Mouse (Mus musculus) bone marrow, adult 2 months (tissue): ENCODE data around the gene 4931428L18Rik. TPM values are rescaled to one million over a fixed set of nuclear protein-coding genes. Genes with fewer than 3 reads are reported as not detected.

Source experiments
- H3K27ac ChIP-seq: fragments of 200-500 bp; 2 replicates; pipeline ENCODE4 v1.5.1; 2012; ENCODE audit warnings: low read depth, mild to moderate bottlenecking, control low read depth, inconsistent platforms, low read length; ENCODE audit not compliant: control insufficient read depth, poor library complexity, insufficient read depth
- H3K4me1 ChIP-seq: fragments of 200-500 bp; 2 replicates; pipeline ENCODE4 v1.6.1; 2011; ENCODE audit warnings: low read length; ENCODE audit not compliant: control insufficient read depth, insufficient read depth
- H3K4me3 ChIP-seq: fragments of 200-500 bp; replicated peaks from 2 replicates; pipeline ENCODE3; 2011; ENCODE audit warnings: mild to moderate bottlenecking, low read depth, low read length, control low read depth; ENCODE audit not compliant: control insufficient read depth
- CTCF ChIP-seq: fragments of 200-500 bp; IDR thresholded peaks from 2 replicates; pipeline ENCODE4 v1.5.1; 2011; ENCODE audit warnings: low read length, control low read depth; ENCODE audit not compliant: control insufficient read depth, insufficient read depth
- POLR2A ChIP-seq: fragments of 200-500 bp; IDR thresholded peaks from 2 replicates; pipeline ENCODE4 v1.6.1; 2011; ENCODE audit warnings: low read depth, mild to moderate bottlenecking, control low read depth, low read length, borderline replicate concordance; ENCODE audit not compliant: control insufficient read depth
- WGBS: fragments of 180-500 bp; shearing (Covaris S2); methylation state at CpG from one replicate; pipeline ENCODE4 v1.1.7; 2018; 5-methylcytosine and 5-hydroxymethylcytosine counted together
- polyA plus RNA-seq: library from polyadenylated mRNA; stranded (reverse); fragments of >200 nt; gene quantifications from 2 replicates; pipeline ENCODE4 v1.2.4, GENCODE M21; 2011; ENCODE audit warnings: low replicate concordance; ENCODE audit not compliant: missing spikeins, insufficient read depth, insufficient read length

4931428L18Rik gene
- polyA plus RNA-seq, result not detected in 2 replicates

- no peak for TF ChIP-seq POLR2A
- no peak for TF ChIP-seq CTCF
- 45% methylated on average over 7 of the region's 7 CpGs for WGBS
- no peak within 1 kb of the TSS for H3K27ac ChIP-seq
- no peaks in the 10 kb centered on the region for H3K4me1 ChIP-seq
- no peak within 1 kb of the TSS for H3K4me3 ChIP-seq
These were observed at the start of gene 4931428L18Rik, which contains the start of gene Pih1d3 for GRCm38 (mm10) chr1:31222564-31222963. TSS of gene 4931428L18Rik (minus strand) at chr1:31222684. TSS of gene Pih1d3 (plus strand) at chr1:31222838.

- TF ChIP-seq POLR2A (no peak), CTCF (no peak)
- WGBS, result 67% methylated on average over 10 of the region's 10 CpGs
- Histone ChIP-seq H3K4me3 (no peak overlapping the region), H3K27ac (no peak overlapping the region), H3K4me1 (no peaks in the 10 kb centered on the region)
These were observed 37.9 kb upstream of the 4931428L18Rik start for GRCm38 (mm10) chr1:31260218-31260923.

- H3K4me1 ChIP-seq, result no peaks in the 10 kb centered on the region
- no peak overlapping the region for H3K27ac ChIP-seq
- TF ChIP-seq CTCF (no peak), POLR2A (no peak)
These were observed 11.0 kb upstream of the 4931428L18Rik start for GRCm38 (mm10) chr1:31233319-31234036.

GRCm38 (mm10) chr1:31220599-31221250, 1.8 kb downstream of the 4931428L18Rik start:
- Histone ChIP-seq H3K4me3 (no peak overlapping the region), H3K27ac (no peak overlapping the region), H3K4me1 (no peaks in the 10 kb centered on the region)
- 77% methylated on average over 4 of the region's 4 CpGs for WGBS
- TF ChIP-seq POLR2A, result no peak
- TF ChIP-seq CTCF, result no peak

More at GRCm38 (mm10) chr1:31233319-31234036, 11.0 kb upstream of the 4931428L18Rik start:
- no peak overlapping the region for H3K4me3 ChIP-seq

- no peak overlapping the region for H3K27ac ChIP-seq
- 67% methylated on average over 1 of the region's 1 CpGs for WGBS
- no peaks in the 10 kb centered on the region for H3K4me1 ChIP-seq
- no peak overlapping the region for H3K4me3 ChIP-seq
- no peak for TF ChIP-seq POLR2A
- no peak for TF ChIP-seq CTCF
These were observed 7.7 kb downstream of the 4931428L18Rik start for GRCm38 (mm10) chr1:31214831-31215230.

GRCm38 (mm10) chr1:31210144-31210543, 12.3 kb downstream of the 4931428L18Rik start:
- 0 out of 2 replicates have a peak, but pooled peaks have one; percentile 30 for TF ChIP-seq CTCF
- no peak for TF ChIP-seq POLR2A
- H3K4me1 ChIP-seq, result no peaks in the 10 kb centered on the region
- 1% methylated on average over 5 of the region's 5 CpGs for WGBS
- H3K4me3 ChIP-seq, result no peak overlapping the region
- no peak overlapping the region for H3K27ac ChIP-seq

- Histone ChIP-seq H3K4me3 (no peak overlapping the region), H3K27ac (no peak overlapping the region), H3K4me1 (no peaks in the 10 kb centered on the region)
- 50% methylated on average over 3 of the region's 3 CpGs for WGBS
- no peak for TF ChIP-seq CTCF
- no peak for TF ChIP-seq POLR2A
These were observed 16.7 kb downstream of the 4931428L18Rik start for GRCm38 (mm10) chr1:31205770-31206169.

- no peak overlapping the region for H3K27ac ChIP-seq
- no peaks in the 10 kb centered on the region for H3K4me1 ChIP-seq
- TF ChIP-seq POLR2A, result no peak
- no peak for TF ChIP-seq CTCF
- no peak overlapping the region for H3K4me3 ChIP-seq
- WGBS, result 80% methylated on average over 7 of the region's 7 CpGs
These were observed 17.1 kb downstream of the 4931428L18Rik start for GRCm38 (mm10) chr1:31205346-31205745.
